Mouse (Mus musculus): Measurements from ENCODE around the gene Kat6b. TPM values are rescaled to one million over a fixed set of nuclear protein-coding genes. Genes with fewer than 3 reads are reported as not detected.

Kat6b gene
- polyA plus RNA-seq, 1 experiment from 2014 or later, result 13.3 TPM

- no peaks in the 10 kb centered on the region for H3K9me3 ChIP-seq
- no peak overlapping the region for H3K4me3 ChIP-seq
- peaks cover 61% of the 10 kb centered on the region for H3K4me1 ChIP-seq (replicated peaks)
- H3K36me3 ChIP-seq, result no peaks in the 10 kb centered on the region
- peak overlapping the region; percentile 70 for H3K27ac ChIP-seq
- 19% methylated on average over 4 of the region's 4 CpGs for WGBS
- peak; percentile 46 for DNase-seq (ENCODE audit: low spot score)
- no peaks in the 10 kb centered on the region for H3K27me3 ChIP-seq (ENCODE audit: insufficient read depth, poor library complexity, severe bottlenecking)
These were observed 100.0 kb downstream of the Kat6b start for GRCm38 (mm10) chr14:21581198-21581597.

DNA sequence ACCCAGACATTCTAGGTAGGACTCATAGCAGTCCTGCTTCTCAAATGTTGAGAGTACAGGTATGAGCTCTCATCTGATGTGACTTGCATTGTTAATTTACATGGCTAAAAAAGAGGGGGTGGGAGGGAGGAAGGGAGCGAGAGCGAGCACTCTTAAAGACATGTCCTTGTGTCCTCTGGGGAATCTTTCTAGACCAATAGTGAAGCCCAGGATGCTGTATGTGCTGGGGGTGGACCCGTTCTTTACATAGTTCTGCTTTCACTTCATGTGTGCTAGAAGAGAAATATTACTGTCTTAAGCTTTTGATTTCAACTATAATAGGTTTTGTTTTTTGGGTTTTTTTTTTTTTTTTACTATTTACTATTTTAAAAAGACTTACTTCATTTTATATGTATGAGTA lies 101.1 kb downstream of the Kat6b start:
- no peak overlapping the region for H3K27ac ChIP-seq
- H3K4me1 ChIP-seq (replicated peaks), result peaks cover 72% of the 10 kb centered on the region
- WGBS, result 82% methylated on average over 3 of the region's 3 CpGs
- no peaks in the 10 kb centered on the region for H3K36me3 ChIP-seq
- no peaks in the 10 kb centered on the region for H3K9me3 ChIP-seq
- H3K27me3 ChIP-seq (ENCODE audit: insufficient read depth, poor library complexity, severe bottlenecking), result no peaks in the 10 kb centered on the region
- no peak overlapping the region for H3K4me3 ChIP-seq
- no peak for DNase-seq (ENCODE audit: low spot score)

DNA sequence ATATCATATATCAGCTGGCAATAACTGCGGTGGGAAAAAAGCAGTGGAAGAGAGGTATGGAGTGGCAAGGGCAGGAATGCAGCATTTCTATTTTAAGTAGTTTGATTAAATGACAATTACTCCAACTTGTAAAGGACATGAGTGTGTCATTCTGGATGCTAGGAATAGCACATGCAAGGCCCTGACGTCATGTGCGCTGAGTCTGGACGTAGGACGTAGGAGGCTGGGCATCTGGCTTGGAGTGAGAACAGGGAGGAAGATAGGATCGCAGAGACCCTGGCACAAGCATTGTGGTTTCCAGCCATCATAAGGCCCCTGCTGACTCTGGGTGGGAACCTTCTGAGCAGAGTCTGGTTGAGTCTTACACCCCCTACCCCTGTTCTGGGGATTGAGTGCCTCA lies 101.8 kb downstream of the Kat6b start:
- Histone ChIP-seq H3K27me3 (ENCODE audit: insufficient read depth, poor library complexity, severe bottlenecking) (no peaks in the 10 kb centered on the region), H3K4me1 (replicated peaks) (peaks cover 72% of the 10 kb centered on the region), H3K9me3 (no peaks in the 10 kb centered on the region), H3K27ac (no peak overlapping the region), H3K36me3 (no peaks in the 10 kb centered on the region), H3K4me3 (no peak overlapping the region)
- WGBS, result 83% methylated on average over 6 of the region's 6 CpGs
- no peak for DNase-seq (ENCODE audit: low spot score)

GRCm38 (mm10) chr14:21583868-21584267 lies 102.6 kb downstream of the Kat6b start:
- DNase-seq (ENCODE audit: low spot score), result no peak
- 68% methylated on average over 5 of the region's 5 CpGs for WGBS
- H3K4me3 ChIP-seq, result no peak overlapping the region
- peaks cover 71% of the 10 kb centered on the region for H3K4me1 ChIP-seq (replicated peaks)
- H3K36me3 ChIP-seq, result no peaks in the 10 kb centered on the region
- no peaks in the 10 kb centered on the region for H3K9me3 ChIP-seq
- no peak overlapping the region for H3K27ac ChIP-seq
- no peaks in the 10 kb centered on the region for H3K27me3 ChIP-seq (ENCODE audit: insufficient read depth, poor library complexity, severe bottlenecking)

DNA sequence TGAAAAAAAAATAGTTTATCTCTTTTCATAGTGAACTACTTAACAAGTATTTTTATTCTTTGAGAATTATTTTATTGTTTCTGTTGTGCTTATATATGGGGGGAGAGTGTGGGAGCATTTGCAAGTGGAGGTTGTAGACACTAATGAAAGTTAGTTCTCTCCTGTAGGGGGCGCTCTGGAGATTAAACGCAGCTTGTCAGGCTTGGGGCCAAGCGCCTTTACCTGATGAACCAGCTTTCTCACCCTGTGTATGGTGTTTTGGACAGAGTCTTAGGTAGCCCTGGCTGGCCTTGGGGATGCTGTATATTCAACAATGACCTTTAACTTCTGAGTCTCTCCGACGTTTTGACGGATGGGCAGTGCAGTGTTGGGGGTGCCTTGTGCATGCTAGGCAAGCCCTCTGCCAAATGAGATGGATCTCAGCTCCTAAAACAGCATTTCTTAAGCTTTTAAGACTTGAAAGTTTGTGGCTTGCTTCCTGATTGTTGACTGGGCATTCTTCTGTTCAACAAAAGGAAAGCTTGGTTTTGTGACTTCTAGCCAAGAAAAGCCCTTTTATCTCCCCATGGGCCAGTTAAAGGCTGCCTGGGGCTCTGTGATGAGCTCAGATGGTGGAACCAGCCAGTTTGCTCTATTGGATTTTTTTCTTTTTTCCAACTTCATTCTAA lies 103.4 kb downstream of the Kat6b start:
- Histone ChIP-seq H3K27me3 (ENCODE audit: insufficient read depth, poor library complexity, severe bottlenecking) (no peaks in the 10 kb centered on the region), H3K4me1 (replicated peaks) (peaks cover 71% of the 10 kb centered on the region), H3K9me3 (no peaks in the 10 kb centered on the region), H3K4me3 (no peak overlapping the region), H3K27ac (no peak overlapping the region), H3K36me3 (no peaks in the 10 kb centered on the region)
- peak; percentile 16 for DNase-seq (ENCODE audit: low spot score)
- WGBS, result 12% methylated on average over 6 of the region's 6 CpGs

DNA sequence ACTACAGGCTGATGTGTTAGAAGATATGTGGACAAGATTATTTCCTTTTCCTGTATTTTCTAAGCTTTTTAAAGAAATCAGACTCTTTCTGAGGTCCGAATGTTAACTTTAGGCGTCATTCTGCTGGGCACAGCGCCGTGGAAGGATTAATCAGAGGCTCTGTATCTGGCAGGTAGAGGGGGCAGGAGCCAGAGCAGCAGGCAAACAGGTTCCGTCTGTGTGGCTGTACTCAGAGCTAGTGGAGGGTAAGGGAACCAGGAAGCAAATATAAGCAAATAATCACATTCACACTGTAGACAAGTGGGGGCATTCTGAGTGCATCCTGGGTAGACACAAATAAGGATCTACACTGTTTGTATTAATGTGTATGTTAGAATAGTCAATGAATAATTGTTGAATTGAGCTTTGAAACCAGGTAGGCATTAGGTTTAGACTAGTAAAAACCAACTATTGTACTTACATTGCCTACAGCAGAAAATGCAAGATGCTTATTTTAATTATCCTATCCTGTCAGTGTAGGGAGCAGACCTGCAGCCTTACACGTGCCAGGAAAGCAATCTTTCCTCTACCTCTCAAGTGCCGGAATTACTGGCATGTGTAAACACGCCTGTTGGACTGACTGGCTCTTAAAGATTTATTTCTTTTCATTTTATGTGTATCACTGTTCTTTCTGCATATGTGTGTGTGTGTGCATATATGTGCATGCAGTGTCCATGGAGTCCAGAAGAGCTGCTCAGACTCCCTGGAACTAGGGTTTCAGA lies 104.4 kb downstream of the Kat6b start:
- Histone ChIP-seq H3K4me1 (replicated peaks) (peaks cover 63% of the 10 kb centered on the region), H3K9me3 (no peaks in the 10 kb centered on the region), H3K36me3 (no peaks in the 10 kb centered on the region), H3K4me3 (no peak overlapping the region), H3K27me3 (ENCODE audit: insufficient read depth, poor library complexity, severe bottlenecking) (no peaks in the 10 kb centered on the region), H3K27ac (no peak overlapping the region; the same call in 1 of the 2 replicates)
- 70% methylated on average over 8 of the region's 8 CpGs for WGBS
- no peak for DNase-seq (ENCODE audit: low spot score)

DNA sequence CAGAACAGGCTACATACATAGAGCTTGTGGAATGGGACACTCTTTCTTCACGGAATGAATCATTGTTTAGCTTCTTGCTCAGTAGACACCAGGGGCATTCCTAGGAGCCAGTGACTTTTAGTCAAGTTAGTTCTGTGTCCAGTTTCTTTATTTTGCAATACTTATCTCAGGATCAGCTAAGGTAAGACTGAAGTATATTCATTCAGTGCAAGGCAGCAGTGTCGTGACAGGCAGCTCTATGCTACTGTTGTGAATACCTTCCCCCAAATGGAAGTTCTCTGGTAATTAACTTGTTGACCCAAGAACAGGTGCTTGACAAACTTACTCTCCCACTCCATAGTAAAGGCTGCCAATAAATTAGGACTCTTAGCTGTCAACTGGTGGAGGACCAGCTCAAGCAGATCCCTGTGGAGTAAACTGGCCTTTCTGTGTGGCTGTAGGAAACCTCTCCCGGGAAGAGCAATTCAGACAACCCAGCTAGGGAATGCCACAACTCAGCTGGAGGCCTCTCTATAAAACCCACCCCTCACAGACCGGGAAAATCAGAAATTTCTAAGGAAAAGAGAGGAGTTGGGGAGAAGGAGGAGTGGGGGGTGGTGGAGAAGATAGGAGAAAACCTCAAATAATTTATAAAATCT lies 105.4 kb downstream of the Kat6b start:
- H3K36me3 ChIP-seq, result no peaks in the 10 kb centered on the region
- no peak overlapping the region for H3K27ac ChIP-seq
- 16% methylated on average over 4 of the region's 4 CpGs for whole genome bisulfite sequencing
- no peak for DNase-seq (ENCODE audit: low spot score)
- no peak overlapping the region for H3K4me3 ChIP-seq
- peaks cover 54% of the 10 kb centered on the region for H3K4me1 ChIP-seq (replicated peaks)
- H3K9me3 ChIP-seq, result no peaks in the 10 kb centered on the region
- H3K27me3 ChIP-seq (ENCODE audit: insufficient read depth, poor library complexity, severe bottlenecking), result no peaks in the 10 kb centered on the region

DNA sequence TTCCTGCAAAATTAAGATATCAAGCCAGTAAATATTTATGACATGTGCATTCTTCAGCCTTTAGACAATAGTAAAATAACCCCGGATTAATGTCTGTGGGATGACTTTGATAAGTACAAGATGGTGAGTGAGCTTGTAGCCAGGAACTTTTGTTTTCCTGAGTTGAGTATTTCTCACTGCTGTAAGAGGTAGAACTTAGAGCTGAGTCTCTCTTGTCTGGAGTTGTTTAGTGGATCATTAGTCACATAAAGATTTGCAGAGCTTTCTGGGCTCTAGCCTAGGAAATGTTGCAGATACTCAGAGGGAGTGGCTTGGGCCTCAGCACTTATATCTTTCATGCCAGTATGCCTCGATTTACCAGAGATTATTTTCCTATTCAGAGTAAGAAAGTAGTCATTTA lies 106.7 kb downstream of the Kat6b start:
- Histone ChIP-seq H3K4me3 (no peak overlapping the region), H3K27me3 (ENCODE audit: insufficient read depth, poor library complexity, severe bottlenecking) (no peaks in the 10 kb centered on the region), H3K9me3 (0 out of 2 replicates have a peak, but pooled peaks cover 4% of the 10 kb centered on the region), H3K27ac (no peak overlapping the region), H3K36me3 (peaks cover 4% of the 10 kb centered on the region; the same call in 1 of the 2 replicates), H3K4me1 (replicated peaks) (peaks cover 42% of the 10 kb centered on the region)
- DNase-seq (ENCODE audit: low spot score), result no peak
- 86% methylated on average over 2 of the region's 2 CpGs for WGBS

DNA sequence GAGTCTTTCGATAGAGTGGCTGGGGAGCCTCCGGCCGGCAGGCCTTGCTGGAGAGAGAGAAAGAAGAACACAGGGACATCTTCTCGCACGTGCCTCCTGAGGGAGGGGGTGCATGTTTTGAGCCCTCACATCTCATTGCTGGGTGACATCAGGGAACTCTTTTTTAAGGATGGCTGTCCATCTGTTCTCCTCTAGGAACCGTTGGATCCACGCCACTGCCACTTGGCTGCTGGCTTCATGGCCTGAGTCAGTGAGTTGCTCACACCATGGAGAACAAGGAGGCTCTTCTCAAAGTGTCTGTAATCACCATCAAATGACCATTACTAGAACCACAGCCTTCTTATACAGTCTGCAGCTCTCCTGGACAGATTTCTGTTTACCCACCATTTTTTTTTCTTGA lies 108.4 kb downstream of the Kat6b start:
- 92% methylated on average over 7 of the region's 7 CpGs for WGBS
- H3K36me3 ChIP-seq, result peaks cover 4% of the 10 kb centered on the region; the same call in 1 of the 2 replicates
- H3K4me3 ChIP-seq, result no peak overlapping the region
- no peak for DNase-seq (ENCODE audit: low spot score)
- H3K9me3 ChIP-seq, result 0 out of 2 replicates have a peak, but pooled peaks cover 4% of the 10 kb centered on the region
- peaks cover 25% of the 10 kb centered on the region for H3K4me1 ChIP-seq (replicated peaks)
- H3K27me3 ChIP-seq (ENCODE audit: insufficient read depth, poor library complexity, severe bottlenecking), result no peaks in the 10 kb centered on the region
- no peak overlapping the region for H3K27ac ChIP-seq

- Histone ChIP-seq H3K27me3 (ENCODE audit: insufficient read depth, poor library complexity, severe bottlenecking) (no peaks in the 10 kb centered on the region), H3K4me3 (no peak overlapping the region), H3K36me3 (peaks cover 4% of the 10 kb centered on the region; the same call in 1 of the 2 replicates), H3K27ac (no peak overlapping the region), H3K9me3 (0 out of 2 replicates have a peak, but pooled peaks cover 4% of the 10 kb centered on the region), H3K4me1 (replicated peaks) (peaks cover 21% of the 10 kb centered on the region)
- DNase-seq (ENCODE audit: low spot score), result no peak
- WGBS, result 88% methylated on average over 4 of the region's 4 CpGs
These were observed 109.0 kb downstream of the Kat6b start for GRCm38 (mm10) chr14:21590205-21590604.

GRCm38 (mm10) chr14:21592152-21592551 lies 110.9 kb downstream of the Kat6b start:
- H3K27me3 ChIP-seq (ENCODE audit: insufficient read depth, poor library complexity, severe bottlenecking), result no peaks in the 10 kb centered on the region
- 100% methylated on average over 1 of the region's 1 CpGs for WGBS
- DNase-seq (ENCODE audit: low spot score), result no peak
- H3K27ac ChIP-seq, result no peak overlapping the region
- peaks cover 7% of the 10 kb centered on the region; the same call in 1 of the 2 replicates for H3K9me3 ChIP-seq
- H3K4me1 ChIP-seq (replicated peaks), result peaks cover 2% of the 10 kb centered on the region
- peaks cover 8% of the 10 kb centered on the region for H3K36me3 ChIP-seq
- no peak overlapping the region for H3K4me3 ChIP-seq

GRCm38 (mm10) chr14:21592985-21593750 lies 111.9 kb downstream of the Kat6b start:
- WGBS, result 82% methylated on average over 8 of the region's 8 CpGs
- peaks cover 8% of the 10 kb centered on the region for H3K36me3 ChIP-seq
- H3K27ac ChIP-seq, result no peak overlapping the region
- H3K4me3 ChIP-seq, result no peak overlapping the region
- DNase-seq (ENCODE audit: low spot score), result no peak
- no peaks in the 10 kb centered on the region for H3K4me1 ChIP-seq (replicated peaks)
- H3K9me3 ChIP-seq, result peaks cover 7% of the 10 kb centered on the region; the same call in 1 of the 2 replicates
- H3K27me3 ChIP-seq (ENCODE audit: insufficient read depth, poor library complexity, severe bottlenecking), result no peaks in the 10 kb centered on the region

Measured in hindbrain, embryonic 10.5 days (tissue).